ENCODE assay signal across 10 mouse cellular contexts in the genomic region with DNA sequence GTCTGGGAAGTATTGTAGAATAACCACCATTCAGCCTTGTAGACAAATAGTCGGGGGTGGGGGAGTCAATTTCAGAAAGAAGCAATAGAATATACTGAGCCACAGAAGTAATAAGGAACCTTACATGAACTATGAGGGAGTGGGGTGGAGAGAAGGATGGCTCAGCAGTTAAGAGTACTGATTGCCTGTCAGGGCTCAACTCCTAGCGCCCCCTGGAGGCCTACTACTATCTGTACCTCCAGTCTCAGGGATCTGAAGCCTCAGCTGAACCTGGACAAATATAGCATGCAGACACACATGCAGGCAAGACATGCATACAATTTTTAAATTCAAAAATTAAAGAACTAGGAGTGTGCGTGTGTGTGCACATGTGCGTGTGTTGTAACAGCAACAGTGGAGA.
DNase-seq lines count a peak whose midpoint lies in the region; ATAC-seq and TF ChIP-seq lines count a peak whose summit lies in the region.
"Had no signal": no experiment of that assay in that cellular context is flagged by ENCODE, and none has a peak within 500 bp of the region (broad histone marks: within the 10 kb centered on the region; RNA-seq: fewer than 3 reads in every experiment).

No protein-coding gene starts in this region.

- TF ChIP-seq CTCF in G1E (IDR thresholded peaks at IDR 0.05; ENCODE audit: low read depth, low read length): peak; percentile 19; the same call in 1 of the 2 replicates
- peak; percentile 36; the same call in 1 of the 2 replicates for TF ChIP-seq CTCF in bone marrow, adult 2 months (IDR thresholded peaks at IDR 0.05; ENCODE audit: control insufficient read depth, insufficient read depth, low read length)

- TF ChIP-seq POLR2A in bone marrow, adult 2 months (IDR thresholded peaks at IDR 0.05; ENCODE audit: borderline replicate concordance, control insufficient read depth, low read depth, low read length): no peak

- intact Hi-C loops in left cerebral cortex, postnatal 25 days (cut with DNase I): loop anchor here (5.0 to 10.0 kb wide), 2 partner anchors 377 to 565 kb away; partner anchors contain the start of gene Gm17374

- H3K4me1 ChIP-seq in kidney, embryonic 16.5 days (ENCODE audit: insufficient read depth, low read length): peaks cover 6% of the 10 kb centered on the region; the same call in 1 of the 2 replicates
- H3K4me1 ChIP-seq in G1E (ENCODE audit: insufficient read depth, low read depth, low read length): no peaks in the 10 kb centered on the region
- no peaks in the 10 kb centered on the region for H3K4me1 ChIP-seq in bone marrow, adult 2 months (ENCODE audit: control insufficient read depth, insufficient read depth, low read length)

- no peak; the same call in 1 of the 2 replicates for ATAC-seq in kidney, embryonic 16.5 days (ENCODE audit: low FRiP score, low TSS enrichment)
- ATAC-seq in G1E (ENCODE audit: extremely low read depth, insufficient number of reproducible peaks, low FRiP score, poor library complexity, severe bottlenecking): no peak

- no peak overlapping the region for H3K4me2 ChIP-seq in kidney, embryonic 16.5 days (replicated peaks; ENCODE audit: low read depth, low read length)

- DNase-seq in kidney, adult 11 months: peak; percentile 10
- no peak for DNase-seq in G1E (ENCODE audit: low spot score)
- peak; percentile 16 to 47 for DNase-seq in frontal cortex, postnatal 36 days (ENCODE audit: low spot score in 2 of 2)
- DNase-seq in left cerebral cortex, postnatal 25 days (ENCODE audit: low spot score in 2 of 2): peak; percentile 32 to 47
- peak; percentile 56 for DNase-seq in retina, postnatal 1 day
- no peak for DNase-seq in spleen, postnatal 36 days (ENCODE audit: low spot score in 2 of 2)

- H3K9me3 ChIP-seq in kidney, embryonic 16.5 days (ENCODE audit: low read length): no peaks in the 10 kb centered on the region
- no peaks in the 10 kb centered on the region for H3K9me3 ChIP-seq in G1E (replicated peaks)

- H3K4me3 ChIP-seq in kidney, embryonic 16.5 days (ENCODE audit: low read length): no peak overlapping the region
- H3K4me3 ChIP-seq in G1E (ENCODE audit: low read depth, low read length): no peak overlapping the region
- H3K4me3 ChIP-seq in bone marrow, adult 2 months (replicated peaks; ENCODE audit: control insufficient read depth, low read depth, low read length): no peak overlapping the region
- H3K4me3 ChIP-seq: erythroblast, embryonic 14.5 days had no signal

- 51% methylated on average over 4 of the region's 4 CpGs for WGBS in kidney, embryonic 16.5 days
- 47% methylated on average over 4 of the region's 4 CpGs for WGBS in bone marrow, adult 2 months

- no peak overlapping the region for H3K27ac ChIP-seq in kidney, embryonic 16.5 days (ENCODE audit: low read length)
- no peak overlapping the region for H3K27ac ChIP-seq in bone marrow, adult 2 months (ENCODE audit: control insufficient read depth, insufficient read depth, low read depth, low read length, poor library complexity)
- H3K27ac ChIP-seq: macrophage had no signal

- H3K36me3 ChIP-seq in kidney, embryonic 16.5 days (ENCODE audit: insufficient read depth, low read length): no peaks in the 10 kb centered on the region
- H3K36me3 ChIP-seq in G1E (replicated peaks): no peaks in the 10 kb centered on the region

- H3K27me3 ChIP-seq in kidney, embryonic 16.5 days (ENCODE audit: insufficient read depth, low read length): no peaks in the 10 kb centered on the region
- H3K27me3 ChIP-seq in G1E (ENCODE audit: insufficient read depth, low read length): no peaks in the 10 kb centered on the region

- H3K9ac ChIP-seq in kidney, embryonic 16.5 days (replicated peaks; ENCODE audit: low read length): no peak overlapping the region

Comparison
In these comparisons a context has a peak if more than half of its experiments do, and no peak if none do; other contexts are left out.
1. DNase-seq: peak in kidney, adult 11 months (single experiment), frontal cortex, postnatal 36 days (2 of 2), left cerebral cortex, postnatal 25 days (2 of 2) and retina, postnatal 1 day (single experiment); none in G1E (single experiment) and spleen, postnatal 36 days (0 of 2).